ENCODE assay signal across 14 mouse cellular contexts in genomic region chr6:72735206-72735605, GRCm38 (mm10). TPM values are rescaled to one million over a fixed set of nuclear protein-coding genes. Genes with fewer than 3 reads are reported as not detected.
A peak's percentile ranks its signal among the peaks of the same experiment; 100 is the strongest.
DNase-seq lines count a peak whose midpoint lies in the region; ATAC-seq and TF ChIP-seq lines count a peak whose summit lies in the region.
"Had no signal": no experiment of that assay in that cellular context is flagged by ENCODE, and none has a peak within 500 bp of the region (broad histone marks: within the 10 kb centered on the region; RNA-seq: fewer than 3 reads in every experiment).

No protein-coding gene starts in this region.

- TF ChIP-seq CTCF in lung, embryonic 14.5 days (IDR thresholded peaks at IDR 0.05; ENCODE audit: low read depth) = no peak
- no peak for TF ChIP-seq CTCF in CH12.LX (conservative IDR thresholded peaks at IDR 0.05 in 1 of 2, IDR thresholded peaks at IDR 0.05 in 1 of 2; ENCODE audit: low read depth in 2 of 2, low read length in 2 of 2)

- WGBS in lung, embryonic 14.5 days = 23% methylated on average over 12 of the region's 12 CpGs
- WGBS in limb, embryonic 11.5 days = 18% methylated on average over 12 of the region's 12 CpGs
- 45% methylated on average over 12 of the region's 12 CpGs for WGBS in hindbrain, embryonic 16.5 days

- no peak for TF ChIP-seq POLR2A in CH12.LX (IDR thresholded peaks at IDR 0.05; ENCODE audit: low read depth, low read length)

- H3K27ac ChIP-seq in lung, embryonic 14.5 days (ENCODE audit: low read depth) = 0 out of 2 replicates have a peak overlapping the region, but pooled peaks have one; percentile 15
- no peak overlapping the region for H3K27ac ChIP-seq in CH12.LX (ENCODE audit: insufficient read depth, low read depth)
- H3K27ac ChIP-seq in limb, embryonic 11.5 days (replicated peaks; ENCODE audit: low read depth, low read length) = 0 out of 2 replicates have a peak overlapping the region, but pooled peaks have one; percentile 3
- no peak overlapping the region for H3K27ac ChIP-seq in hindbrain, embryonic 16.5 days (ENCODE audit: low read depth, low read length)
- H3K27ac ChIP-seq: hindbrain, postnatal 0 days; neural tube, embryonic 12.5 days had no signal

- H3K27me3 ChIP-seq in lung, embryonic 14.5 days (ENCODE audit: insufficient read depth, low read length) = no peaks in the 10 kb centered on the region
- H3K27me3 ChIP-seq in CH12.LX (replicated peaks) = no peaks in the 10 kb centered on the region
- H3K27me3 ChIP-seq in limb, embryonic 11.5 days (ENCODE audit: control insufficient read depth, insufficient read depth, low read length) = no peaks in the 10 kb centered on the region
- H3K27me3 ChIP-seq in hindbrain, embryonic 16.5 days (replicated peaks; ENCODE audit: control insufficient read depth, insufficient read depth, low read length) = no peaks in the 10 kb centered on the region
- H3K27me3 ChIP-seq: neural tube, embryonic 12.5 days had no signal

- TF ChIP-seq RAD21 in CH12.LX (IDR thresholded peaks at IDR 0.05; ENCODE audit: low read depth, low read length) = no peak

- H3K79me2 ChIP-seq in CH12.LX (replicated peaks; ENCODE audit: control insufficient read depth, extremely low read depth, insufficient read depth, poor library complexity, severe bottlenecking) = no peaks in the 10 kb centered on the region

- H3K9ac ChIP-seq in lung, embryonic 14.5 days = no peak overlapping the region
- H3K9ac ChIP-seq in CH12.LX (ENCODE audit: insufficient read depth, low read depth) = no peak overlapping the region
- H3K9ac ChIP-seq in limb, embryonic 11.5 days (ENCODE audit: low read length) = no peak overlapping the region
- H3K9ac ChIP-seq in hindbrain, embryonic 16.5 days (ENCODE audit: low read depth, low read length) = no peak overlapping the region
- H3K9ac ChIP-seq: neural tube, embryonic 12.5 days had no signal

- H3K4me3 ChIP-seq in lung, embryonic 14.5 days (ENCODE audit: low read depth, low read length) = no peak overlapping the region
- H3K4me3 ChIP-seq in CH12.LX (replicated peaks in 1 of 3; ENCODE audit: low read depth in 2 of 3, low read length in 2 of 3, poor library complexity in 1 of 3) = no peak overlapping the region
- H3K4me3 ChIP-seq in limb, embryonic 11.5 days (ENCODE audit: low read depth, low read length) = no peak overlapping the region
- H3K4me3 ChIP-seq in hindbrain, embryonic 16.5 days (ENCODE audit: low read length) = no peak overlapping the region
- H3K4me3 ChIP-seq: midbrain, embryonic 10.5 days; neural tube, embryonic 12.5 days had no signal

- H3K36me3 ChIP-seq in lung, embryonic 14.5 days (ENCODE audit: insufficient read depth) = 0 out of 2 replicates have a peak, but pooled peaks cover 3% of the 10 kb centered on the region
- H3K36me3 ChIP-seq in CH12.LX (replicated peaks in 1 of 2; ENCODE audit: control insufficient read depth in 1 of 2, insufficient read depth in 1 of 2, low read length in 1 of 2) = no peaks in the 10 kb centered on the region
- no peaks in the 10 kb centered on the region for H3K36me3 ChIP-seq in limb, embryonic 11.5 days (ENCODE audit: control insufficient read depth, insufficient read depth, low read length)
- H3K36me3 ChIP-seq in hindbrain, embryonic 16.5 days (ENCODE audit: control insufficient read depth, insufficient read depth, low read length) = no peaks in the 10 kb centered on the region
- H3K36me3 ChIP-seq: neural tube, embryonic 12.5 days had no signal

- H3K4me2 ChIP-seq in lung, embryonic 14.5 days = no peak overlapping the region
- peak overlapping the region; percentile 73 for H3K4me2 ChIP-seq in CH12.LX (ENCODE audit: insufficient read depth, low read depth, poor library complexity, severe bottlenecking)
- H3K4me2 ChIP-seq in limb, embryonic 11.5 days (ENCODE audit: low read depth, severe bottlenecking) = no peak overlapping the region
- no peak overlapping the region for H3K4me2 ChIP-seq in hindbrain, embryonic 16.5 days (ENCODE audit: low read length)
- H3K4me2 ChIP-seq: neural tube, embryonic 12.5 days had no signal

- H3K4me1 ChIP-seq in lung, embryonic 14.5 days (ENCODE audit: insufficient read depth) = peaks cover 7% of the 10 kb centered on the region
- H3K4me1 ChIP-seq in CH12.LX (ENCODE audit: control insufficient read depth in 1 of 2, insufficient read depth in 2 of 2) = peaks cover 0 to 11% of the 10 kb centered on the region in 2 experiments; a peak in 2 of 4 replicates
- 0 out of 2 replicates have a peak, but pooled peaks cover 8% of the 10 kb centered on the region for H3K4me1 ChIP-seq in limb, embryonic 11.5 days (ENCODE audit: control insufficient read depth, insufficient read depth, low read length)
- H3K4me1 ChIP-seq in hindbrain, embryonic 16.5 days (ENCODE audit: control insufficient read depth, insufficient read depth, low read depth, low read length) = peaks cover 1% of the 10 kb centered on the region; the same call in 1 of the 2 replicates

- in situ Hi-C loops in CH12.LX (cut with MboI; ENCODE audit: low pct_ligation_motif_present, low pct_unique_long_range_greater_than_20kb, low sequenced_read_pairs) = no loop called here

- ATAC-seq in lung, embryonic 14.5 days (ENCODE audit: insufficient read depth) = no peak
- no peak for ATAC-seq in limb, embryonic 11.5 days (ENCODE audit: insufficient number of reproducible peaks, low FRiP score, low TSS enrichment, low read depth)
- ATAC-seq in hindbrain, embryonic 16.5 days = no peak
- no peak for ATAC-seq in monocyte, adult 5-6 weeks (replicated peaks; ENCODE audit: insufficient number of reproducible peaks, low FRiP score, low TSS enrichment, poor library complexity, severe bottlenecking)
- ATAC-seq: forebrain, embryonic 14.5 days; hindbrain, postnatal 0 days had no signal

- H3K9me3 ChIP-seq in lung, embryonic 14.5 days (ENCODE audit: low read depth, low read length) = no peaks in the 10 kb centered on the region
- no peaks in the 10 kb centered on the region for H3K9me3 ChIP-seq in CH12.LX (replicated peaks; ENCODE audit: low read length)
- no peaks in the 10 kb centered on the region for H3K9me3 ChIP-seq in limb, embryonic 11.5 days (ENCODE audit: control insufficient read depth, low read length)
- H3K9me3 ChIP-seq in hindbrain, embryonic 16.5 days (ENCODE audit: control insufficient read depth, low read length) = no peaks in the 10 kb centered on the region
- H3K9me3 ChIP-seq: midbrain, embryonic 10.5 days; neural tube, embryonic 12.5 days had no signal

- DNase-seq in lung, embryonic 14.5 days = peak; percentile 58
- no peak for DNase-seq in lung, postnatal 4 days
- peak; percentile 50 for DNase-seq in CH12.LX (ENCODE audit: extremely low read depth)
- peak; percentile 45 to 48 for DNase-seq in adrenal gland, postnatal 36 days
- DNase-seq in limb, embryonic 11.5 days (ENCODE audit: low spot score) = peak; percentile 62
- DNase-seq: cerebellum, postnatal 25 days; liver; right cerebral cortex, postnatal 14 days had no signal

- TF ChIP-seq EP300 in CH12.LX (IDR thresholded peaks at IDR 0.05; ENCODE audit: low read length) = no peak

- dilution Hi-C loops in CH12.LX (cut with MboI; ENCODE audit: extremely low pct_ligation_motif_present, extremely low pct_unique_long_range_greater_than_20kb, low sequenced_read_pairs) = no loop called here

TF ChIP-seq in CH12.LX, 34 proteins besides CTCF, POLR2A, EP300 and RAD21:
- TF ChIP-seq SMC3 (IDR thresholded peaks at IDR 0.05; ENCODE audit: low read depth, low read length) (no peak), USF2 (conservative IDR thresholded peaks at IDR 0.05; ENCODE audit: low read depth, low read length) (no peak), PAX5 (IDR thresholded peaks at IDR 0.05; ENCODE audit: low read length) (no peak), RCOR1 (conservative IDR thresholded peaks at IDR 0.05; ENCODE audit: low read depth, low read length) (no peak), NELFE (IDR thresholded peaks at IDR 0.05; ENCODE audit: low read depth, low read length) (no peak), JUND (conservative IDR thresholded peaks at IDR 0.05; ENCODE audit: low read depth, low read length) (no peak), UBTF (IDR thresholded peaks at IDR 0.05; ENCODE audit: low read depth, low read length) (no peak), TCF12 (IDR thresholded peaks at IDR 0.05; ENCODE audit: low read depth, low read length) (no peak), KAT2A (IDR thresholded peaks at IDR 0.05; ENCODE audit: insufficient replicate concordance, low read length) (no peak), E2F4 (IDR thresholded peaks at IDR 0.05; ENCODE audit: insufficient replicate concordance, low read depth, low read length) (no peak), TBP (conservative IDR thresholded peaks at IDR 0.05; ENCODE audit: low read depth, low read length) (no peak), GABPA (IDR thresholded peaks at IDR 0.05; ENCODE audit: insufficient replicate concordance, low read depth, low read length) (no peak), ETS1 (conservative IDR thresholded peaks at IDR 0.05; ENCODE audit: low read depth, low read length) (no peak), MYC (IDR thresholded peaks at IDR 0.05; ENCODE audit: low read depth, low read length) (no peak), USF1 (IDR thresholded peaks at IDR 0.05; ENCODE audit: low read depth, low read length) (no peak), CHD1 (IDR thresholded peaks at IDR 0.05; ENCODE audit: low read depth, low read length) (no peak), MAFK (IDR thresholded peaks at IDR 0.05; ENCODE audit: insufficient replicate concordance, low read length) (no peak), CHD2 (IDR thresholded peaks at IDR 0.05; ENCODE audit: low read length) (no peak), IRF4 (IDR thresholded peaks at IDR 0.05; ENCODE audit: low read depth, low read length) (no peak), BHLHE40 (IDR thresholded peaks at IDR 0.05; ENCODE audit: low read depth, low read length) (no peak)
TF ChIP-seq in CH12.LX: peak in this region for 0.

RNA-seq across cellular contexts. Expression of gene Tcf7l1, which starts 53.8 kb away (rescaled TPM):
- polyA plus RNA-seq in lung, embryonic 14.5 days (2014; fragmentation: Nextera tagmentation; extraction: Ambion mirVana) = 38.3 and 41.1 TPM in 2 replicates
- total RNA-seq in CH12.LX (2012; rRNA removed) = 0.13 and 0.21 TPM in 2 replicates
- total RNA-seq in CH12.LX (2014; rRNA removed) = 0.47 and 0.53 TPM in 2 replicates
- polyA plus RNA-seq in CH12.LX (2012; ENCODE audit: insufficient read length, low read depth) = 6.3 and 9.9 TPM in 2 replicates
- total RNA-seq in adrenal gland, postnatal 36 days (2021) = 10 to 100 TPM; 12.3 to 14.7 TPM
- polyA plus RNA-seq in limb, embryonic 11.5 days (2014; fragmentation: Nextera tagmentation; extraction: Ambion mirVana) = 42.4 and 44.4 TPM in 2 replicates
- polyA plus RNA-seq in hindbrain, embryonic 16.5 days (2015; fragmentation: Nextera tagmentation; extraction: Ambion mirVana) = 6.3 and 8.1 TPM in 2 replicates
- not detected in 3 replicates for total RNA-seq in monocyte, adult 5-6 weeks (2017)

Comparison
In these comparisons a context has a peak if more than half of its experiments do, and no peak if none do; other contexts are left out.
1. DNase-seq: peak in lung, embryonic 14.5 days (single experiment), CH12.LX (single experiment), adrenal gland, postnatal 36 days (2 of 2) and limb, embryonic 11.5 days (single experiment); none in lung, postnatal 4 days (0 of 2).
2. H3K27ac ChIP-seq: peak in lung, embryonic 14.5 days (single experiment) and limb, embryonic 11.5 days (single experiment); none in CH12.LX (single experiment) and hindbrain, embryonic 16.5 days (single experiment).